Mouse (Mus musculus) ovary, adult 2 months (tissue): Measurements from ENCODE around the gene Gm14435. TPM values are rescaled to one million over a fixed set of nuclear protein-coding genes. Genes with fewer than 3 reads are reported as not detected.

Source experiments
- polyA plus RNA-seq: library from polyadenylated mRNA; depleted of rRNA; stranded (reverse); fragments of >200 nt; gene quantifications from 2 replicates; pipeline ENCODE4 v1.2.3, GENCODE M21; 2012; rRNA removed

The Gm14435 gene
- polyA plus RNA-seq: 1.7 TPM in 1 of 2 replicates, not detected in the other

GRCm38 (mm10) chr2:176423294-176423693 lies at the start of gene Gm14435:
Gm14435 (plus strand) TSS chr2:176423594.

Other genes starting within 250 kb of the Gm14435 start
- gene 2210418O10Rik, start 197.0 kb upstream of the Gm14435 start, polyA plus RNA-seq: 0.11 and 0.14 TPM in 2 replicates
- gene Gm11009, start 104.1 kb upstream of the Gm14435 start, polyA plus RNA-seq: not detected in 2 replicates
- 1.4 and 1.9 TPM in 2 replicates for gene Gm14434, start 63.2 kb downstream of the Gm14435 start, polyA plus RNA-seq
- not detected in 2 replicates for gene Zfp967, start 97.5 kb downstream of the Gm14435 start, polyA plus RNA-seq
- gene Gm14308, start 212.8 kb downstream of the Gm14435 start, polyA plus RNA-seq: 0.96 and 2.3 TPM in 2 replicates
- gene Zfp973, start 246.9 kb downstream of the Gm14435 start, polyA plus RNA-seq: 1.3 and 2.1 TPM in 2 replicates